Mouse (Mus musculus): ENCODE data around the gene Rabggta.
A peak's percentile ranks its signal among the peaks of the same experiment; 100 is the strongest.
"Not testable (repeated sequence)": the region's sequence is repeated elsewhere in the genome, so short reads cannot be mapped to it uniquely, and the experiment has no call there.

The Rabggta gene

DNA sequence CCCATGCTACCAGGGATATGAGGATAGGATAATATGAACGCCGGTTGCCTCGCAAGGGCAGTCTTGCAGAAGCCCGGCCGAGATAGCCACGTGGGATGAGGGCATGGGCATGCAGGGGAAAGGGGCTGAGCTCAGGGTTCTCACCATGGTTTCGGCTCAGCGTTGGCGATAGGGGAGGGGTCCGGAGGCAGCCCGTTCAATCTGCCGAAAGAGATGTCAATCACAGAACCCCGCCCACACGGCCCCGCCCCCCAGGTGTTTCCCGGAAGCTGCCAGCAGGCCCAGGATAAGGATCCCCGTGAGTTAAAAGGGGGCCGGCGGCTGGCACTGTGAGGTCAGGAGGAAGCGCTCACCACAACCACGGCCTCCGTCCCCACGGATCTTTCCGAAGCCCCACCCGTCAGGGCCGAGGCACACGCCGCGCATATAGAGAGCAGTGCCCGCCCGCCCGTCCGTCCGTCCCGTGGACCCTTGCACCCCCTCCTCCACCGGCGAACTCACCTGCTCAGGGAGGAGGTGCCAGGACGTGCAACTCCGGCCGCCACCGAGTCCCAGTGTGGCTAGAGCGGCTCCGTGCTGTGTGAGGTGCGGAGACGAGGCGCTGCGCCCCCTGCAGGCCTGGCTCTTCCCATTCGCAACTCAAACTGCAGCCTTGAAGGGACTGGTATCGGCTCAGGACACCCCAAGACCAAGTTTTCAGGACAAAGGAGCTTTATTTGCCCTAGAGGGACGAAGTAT is at the start of gene Rabggta:
Gene Rabggta (minus strand): TSS at position 564 of the 738 bp plus-strand sequence.
- DNase-seq (ENCODE audit: low read depth, low spot score), result peak; percentile 86

DNA sequence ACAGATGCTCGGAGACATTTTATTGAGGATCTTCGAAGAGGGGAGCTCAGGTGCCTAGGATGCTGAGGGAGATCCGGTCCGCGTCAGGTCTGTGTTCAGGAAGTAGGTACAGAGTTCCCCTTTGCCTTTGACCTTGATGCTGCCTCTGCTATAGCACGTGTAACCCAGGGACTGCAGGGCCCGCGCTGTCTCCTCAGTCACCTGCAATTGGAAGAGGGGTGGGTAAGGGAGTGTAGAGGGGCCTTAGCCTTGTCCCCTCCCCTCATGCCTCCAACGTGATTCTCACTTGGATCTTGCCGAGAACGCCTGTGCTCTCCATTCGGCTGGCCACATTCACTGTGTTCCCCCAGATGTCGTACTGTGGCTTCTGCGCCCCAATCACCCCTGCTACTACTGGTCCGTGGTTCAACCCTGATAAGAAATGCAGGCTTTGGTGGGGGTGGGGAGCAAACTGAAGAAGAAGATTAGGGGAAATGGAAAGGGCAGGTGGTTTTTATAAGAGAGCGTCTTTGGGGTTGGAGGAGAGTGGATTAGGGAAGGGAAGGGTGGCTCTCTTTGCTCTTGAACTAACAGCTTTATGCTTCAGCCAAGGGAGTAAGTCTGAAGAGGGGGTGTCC is 47.1 kb upstream of the Rabggta start:
- DNase-seq (ENCODE audit: low read depth, low spot score), result no peak

DNA sequence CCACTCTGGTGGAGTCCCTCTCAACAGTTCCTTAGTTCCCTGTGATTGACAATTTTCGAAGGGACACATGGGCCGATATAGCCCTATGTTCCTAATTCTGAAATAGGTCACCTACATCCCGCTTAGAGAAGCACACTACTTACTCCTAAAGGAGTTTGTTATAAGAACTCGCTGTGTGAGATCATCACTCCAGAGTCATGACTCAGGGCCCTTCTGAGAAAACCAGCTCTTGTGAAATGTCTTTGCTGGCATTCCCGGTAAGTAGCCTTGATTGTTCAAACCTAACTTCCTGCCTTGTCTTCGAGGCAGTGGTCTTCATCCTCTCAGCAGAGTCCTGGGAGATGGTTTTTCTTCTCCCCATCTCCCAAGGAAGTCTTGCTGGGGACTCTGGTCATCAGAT is 46.5 kb upstream of the Rabggta start:
- no peak for DNase-seq (ENCODE audit: low read depth, low spot score)

DNA sequence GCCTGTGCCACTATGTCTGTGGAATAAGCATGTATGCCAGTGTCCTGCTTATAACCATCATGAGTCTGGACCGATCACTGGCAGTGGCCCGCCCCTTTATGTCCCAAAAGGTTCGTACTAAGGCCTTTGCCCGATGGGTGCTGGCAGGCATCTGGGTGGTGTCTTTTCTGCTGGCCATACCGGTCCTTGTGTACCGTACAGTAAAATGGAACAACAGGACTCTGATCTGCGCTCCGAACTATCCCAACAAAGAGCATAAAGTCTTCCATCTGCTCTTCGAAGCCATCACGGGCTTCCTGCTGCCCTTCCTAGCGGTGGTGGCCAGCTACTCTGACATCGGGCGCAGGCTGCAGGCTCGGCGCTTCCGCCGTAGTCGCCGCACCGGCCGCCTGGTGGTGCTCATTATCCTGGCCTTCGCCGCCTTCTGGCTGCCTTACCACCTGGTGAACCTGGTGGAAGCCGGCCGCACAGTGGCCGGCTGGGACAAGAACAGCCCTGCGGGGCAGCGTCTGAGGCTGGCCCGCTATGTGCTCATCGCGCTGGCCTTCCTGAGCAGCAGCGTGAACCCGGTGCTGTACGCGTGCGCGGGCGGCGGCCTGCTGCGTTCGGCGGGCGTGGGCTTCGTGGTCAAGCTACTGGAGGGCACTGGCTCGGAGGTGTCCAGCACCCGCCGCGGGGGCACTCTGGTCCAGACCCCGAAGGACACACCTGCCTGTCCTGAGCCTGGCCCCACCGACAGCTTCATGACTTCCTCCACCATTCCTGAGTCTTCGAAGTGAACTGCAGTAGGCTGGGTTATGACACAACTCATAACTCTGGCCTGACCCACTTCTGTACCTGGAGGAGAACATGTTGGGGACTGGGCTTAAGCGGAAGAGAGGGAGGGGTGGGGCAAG is 45.7 kb upstream of the Rabggta start:
- DNase-seq (ENCODE audit: low read depth, low spot score), result no peak

DNA sequence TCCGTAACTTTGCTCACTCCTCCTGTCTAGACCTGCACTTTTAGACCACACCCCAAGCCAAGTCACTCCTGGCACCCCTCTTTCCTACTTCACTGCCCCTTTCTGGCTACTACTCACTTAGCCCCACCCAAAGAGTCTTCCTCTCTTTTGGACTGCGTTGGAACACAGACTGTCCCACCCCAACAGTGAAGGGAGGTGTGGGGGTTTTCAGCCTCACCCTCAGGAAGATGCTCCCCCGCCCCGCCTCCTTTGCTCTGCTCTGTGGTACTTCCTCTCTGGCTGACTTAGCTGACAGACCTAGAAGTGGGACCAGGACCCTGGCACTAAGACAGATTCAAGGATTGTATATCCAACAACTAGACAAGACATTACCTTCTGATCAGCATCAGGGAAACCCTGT is 43.6 kb upstream of the Rabggta start, which contains the start of gene Ltb4r1:
Gene Ltb4r1 (plus strand): TSS at position 267 of the 400 bp plus-strand sequence.
- no peak for DNase-seq (ENCODE audit: low read depth, low spot score)

DNA sequence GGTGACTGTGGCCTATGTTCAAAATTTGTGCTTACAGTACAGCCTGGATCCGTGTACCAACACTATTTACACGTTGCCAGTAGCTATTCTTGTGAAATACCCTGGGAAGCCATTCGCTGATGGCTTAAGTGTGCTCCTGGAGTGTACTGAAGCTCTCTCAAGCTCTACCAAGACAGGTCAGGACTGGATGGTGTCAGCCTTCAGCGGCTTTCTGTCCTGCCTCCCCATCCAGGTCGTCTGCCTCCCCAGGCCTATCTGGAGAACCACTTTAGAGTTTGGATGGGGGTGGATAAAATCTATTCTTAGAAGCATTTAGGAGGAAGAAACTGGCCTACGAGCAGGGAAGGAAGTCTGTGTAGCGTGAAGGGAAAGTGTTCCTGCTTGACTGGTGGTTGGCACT is 41.1 kb upstream of the Rabggta start:
- no peak for DNase-seq (ENCODE audit: low read depth, low spot score)

DNA sequence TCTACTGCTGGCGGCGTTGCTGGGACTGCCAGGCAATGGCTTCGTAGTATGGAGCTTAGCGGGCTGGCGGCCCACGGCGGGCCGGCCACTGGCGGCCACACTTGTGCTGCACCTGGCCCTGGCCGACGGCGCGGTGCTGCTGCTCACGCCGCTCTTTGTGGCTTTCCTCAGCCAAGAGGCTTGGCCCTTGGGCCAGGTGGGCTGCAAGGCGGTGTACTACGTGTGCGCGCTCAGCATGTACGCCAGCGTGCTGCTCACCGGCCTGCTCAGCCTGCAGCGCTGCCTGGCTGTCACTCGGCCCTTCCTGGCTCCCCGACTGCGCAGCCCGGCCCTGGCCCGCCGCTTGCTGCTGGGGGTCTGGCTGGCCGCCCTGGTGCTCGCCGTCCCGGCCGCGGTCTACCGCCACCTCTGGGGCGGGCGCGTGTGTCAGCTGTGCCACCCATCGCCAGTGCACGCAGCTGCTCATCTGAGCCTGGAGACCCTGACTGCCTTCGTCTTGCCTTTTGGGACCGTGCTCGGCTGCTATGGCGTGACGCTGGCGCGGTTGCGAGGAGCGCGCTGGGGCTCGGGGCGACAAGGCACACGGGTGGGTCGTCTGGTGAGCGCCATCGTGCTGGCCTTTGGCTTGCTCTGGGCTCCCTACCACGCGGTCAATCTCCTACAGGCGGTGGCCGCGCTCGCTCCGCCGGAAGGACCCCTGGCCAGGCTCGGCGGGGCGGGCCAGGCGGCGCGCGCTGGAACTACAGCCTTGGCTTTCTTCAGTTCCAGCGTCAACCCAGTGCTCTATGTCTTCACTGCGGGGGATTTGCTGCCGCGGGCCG is 40.1 kb upstream of the Rabggta start:
- DNase-seq (ENCODE audit: low read depth, low spot score), result no peak

DNA sequence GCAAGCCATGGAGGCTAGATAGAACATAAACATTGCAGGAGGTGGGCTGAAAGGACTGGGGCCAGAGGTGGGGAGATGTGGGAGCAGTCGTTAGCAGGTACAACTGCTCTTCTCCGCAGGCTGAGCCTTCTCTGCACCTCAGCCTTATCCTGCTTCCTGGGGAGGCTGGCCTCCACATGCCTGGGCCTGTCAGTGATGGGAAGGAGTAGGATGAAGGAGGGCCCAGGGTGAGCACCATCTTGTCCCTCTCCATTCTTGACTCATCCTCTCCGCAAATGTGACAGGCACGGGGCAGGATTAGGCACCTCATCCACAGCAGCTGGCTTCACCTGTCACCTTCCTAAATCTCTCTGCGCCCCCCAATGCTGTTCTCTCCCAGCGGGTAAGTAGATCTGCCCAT is 39.1 kb upstream of the Rabggta start, which contains the start of gene Ltb4r2:
Gene Ltb4r2 (plus strand): TSS at position 266 of the 400 bp plus-strand sequence.
- no peak for DNase-seq (ENCODE audit: low read depth, low spot score)

DNA sequence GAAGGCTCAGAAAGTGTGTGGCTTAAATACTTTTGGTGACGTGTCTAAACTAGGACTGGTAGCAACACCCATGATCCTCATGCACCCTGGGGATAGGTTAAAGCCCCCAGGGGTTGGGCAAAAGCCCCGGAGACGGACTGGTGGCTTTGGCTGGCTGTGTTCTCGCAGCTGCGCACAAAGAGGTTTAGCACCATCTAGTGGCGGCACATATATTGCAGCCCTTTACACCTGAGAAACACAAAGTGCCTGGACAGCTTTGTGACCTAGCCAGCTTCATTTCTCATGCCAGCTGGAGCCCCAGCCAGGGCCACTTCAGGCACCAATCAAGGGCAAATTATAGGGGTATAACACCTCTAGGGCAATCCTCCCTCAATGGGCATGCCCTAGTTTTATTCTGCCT is 38.1 kb upstream of the Rabggta start:
- DNase-seq (ENCODE audit: low read depth, low spot score), result not testable (repeated sequence)

DNA sequence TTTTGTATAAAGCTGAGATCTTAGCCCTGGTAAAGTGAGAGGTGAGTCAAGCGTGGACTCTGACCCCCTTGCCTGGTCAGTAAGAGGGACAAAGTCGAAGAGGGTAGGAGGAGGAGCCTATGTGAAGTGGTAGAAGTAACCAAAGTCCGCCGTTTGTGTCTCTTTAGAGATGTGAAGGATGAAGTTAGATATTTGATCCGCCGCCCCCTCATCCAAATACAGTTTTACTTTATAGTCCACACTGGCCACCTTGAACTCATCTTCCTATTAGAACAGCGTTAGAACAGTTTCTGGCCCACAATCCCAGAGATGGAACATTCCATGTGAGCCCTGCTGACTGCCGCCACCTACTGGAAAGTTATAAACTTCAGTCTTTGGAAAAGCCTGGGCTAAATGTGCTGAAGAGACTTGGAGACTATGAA is 36.3 kb upstream of the Rabggta start, which contains the start of gene Cideb:
Gene Cideb (minus strand): TSS at position 96 of the 422 bp plus-strand sequence.
- no peak for DNase-seq (ENCODE audit: low read depth, low spot score)

DNA sequence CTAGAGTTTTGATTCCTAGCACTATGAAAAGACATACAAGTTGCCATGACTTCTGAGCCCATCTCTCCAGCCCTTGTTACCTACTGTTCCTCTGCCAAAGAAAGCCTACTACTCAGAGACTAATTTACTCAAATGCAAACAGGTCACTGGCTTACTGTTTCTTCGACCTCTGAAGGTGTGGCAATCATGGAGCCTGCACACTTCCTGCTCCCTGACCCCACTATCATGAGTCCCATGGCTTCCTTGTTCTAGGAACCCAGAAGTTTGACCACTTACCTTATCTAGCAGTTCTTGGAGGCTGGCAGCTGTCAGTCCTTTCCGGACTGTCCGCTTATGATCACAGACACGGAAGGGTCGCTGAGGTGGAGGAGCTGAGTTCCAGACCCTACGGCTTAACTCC is 35.5 kb upstream of the Rabggta start:
- DNase-seq (ENCODE audit: low read depth, low spot score), result no peak

DNA sequence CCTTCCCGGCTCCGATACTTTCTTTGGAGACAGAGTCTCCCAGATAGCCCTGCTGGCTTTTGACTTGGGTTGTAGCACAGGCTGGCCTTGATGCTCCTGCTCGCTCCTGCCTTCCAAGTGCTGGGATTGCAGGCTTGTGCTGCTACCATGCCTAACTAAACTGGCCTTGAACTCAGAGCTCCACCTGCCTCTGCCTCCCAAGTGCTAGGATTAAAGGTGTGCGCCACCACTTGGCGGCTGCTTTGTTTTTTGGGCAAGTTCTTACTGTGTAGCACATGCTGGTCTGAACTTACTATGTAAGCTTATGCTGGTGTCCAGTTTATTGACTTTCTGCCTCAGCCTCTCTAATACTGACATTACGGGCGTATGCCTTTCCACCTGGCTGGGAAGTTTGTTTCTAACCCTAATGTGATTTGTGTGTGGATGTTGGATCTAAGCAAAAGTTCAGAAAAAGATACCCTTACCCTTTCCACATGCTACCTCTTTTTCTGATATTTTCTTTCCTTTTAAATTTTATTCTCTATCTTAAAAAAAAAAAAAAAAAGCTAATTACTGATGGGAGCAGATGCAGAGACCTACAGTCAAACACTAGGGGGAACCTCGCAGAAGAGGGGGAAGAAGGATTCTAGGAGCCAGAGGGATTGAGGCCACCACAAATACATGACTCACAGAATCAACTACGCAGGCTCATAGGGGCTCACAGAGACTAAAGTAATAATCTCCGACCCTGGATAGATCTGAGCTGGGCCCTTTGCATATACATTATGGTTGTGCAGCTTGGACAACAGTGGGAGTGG is 25.2 kb upstream of the Rabggta start:
- no peak for DNase-seq (ENCODE audit: low read depth, low spot score)

DNA sequence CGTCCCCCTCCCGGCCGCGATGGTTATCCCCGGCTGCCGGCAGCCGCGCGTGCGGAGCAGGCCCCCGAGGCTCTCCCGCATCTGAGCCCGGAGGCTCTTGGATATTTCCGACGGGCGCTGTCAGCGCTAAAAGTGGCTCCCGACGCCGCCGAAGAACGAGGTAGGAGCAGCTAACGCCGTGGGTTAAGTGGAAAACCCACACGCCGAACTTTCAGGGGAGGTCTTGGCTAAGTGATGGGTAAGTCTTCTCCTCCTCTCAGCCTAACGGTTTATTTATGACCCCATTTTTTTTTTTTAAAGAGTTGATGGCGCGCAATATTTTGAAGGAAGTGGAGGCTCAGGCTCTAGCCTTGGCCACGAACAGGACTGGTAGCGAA is 23.8 kb upstream of the Rabggta start:
- no peak for DNase-seq (ENCODE audit: low read depth, low spot score)

DNA sequence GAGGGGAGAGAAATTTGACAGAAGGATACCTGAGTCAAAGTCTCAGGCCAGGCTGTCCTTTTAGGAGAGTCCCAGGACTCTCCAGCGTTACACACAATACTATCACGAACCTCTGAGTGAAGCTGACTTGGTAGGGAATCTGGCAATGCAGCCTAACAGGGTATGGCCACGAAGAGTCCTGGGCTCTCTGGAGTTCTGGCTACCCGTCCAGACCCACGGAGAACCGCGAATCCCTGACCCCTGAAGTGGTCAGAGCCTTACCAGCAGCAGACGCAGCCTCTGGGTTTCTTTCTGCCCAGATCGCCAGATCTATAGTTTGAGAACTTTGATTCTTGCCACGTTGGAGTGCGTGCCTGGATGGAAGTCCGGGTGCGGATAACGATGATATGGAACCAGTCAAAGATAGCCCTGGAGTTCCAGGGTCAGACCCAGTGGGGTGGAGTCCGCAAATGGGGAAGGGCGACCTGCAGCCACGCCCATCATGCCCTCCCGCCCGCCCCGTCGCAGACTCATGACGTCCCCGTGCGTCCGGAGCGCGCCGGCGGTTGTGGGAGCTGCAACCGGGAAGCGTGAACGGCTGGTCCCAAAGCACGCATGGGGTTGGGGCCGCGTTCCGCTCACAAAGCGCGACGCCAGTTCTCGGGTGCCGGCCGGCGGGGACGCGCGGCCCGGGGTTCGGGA is 23.3 kb upstream of the Rabggta start, which contains the start of the genes Dhrs1 and Nop9:
Gene Dhrs1 (minus strand): TSS at position 511 of the 681 bp plus-strand sequence.
Gene Nop9 (plus strand): TSS at position 514 of the 681 bp plus-strand sequence.
- no peak for DNase-seq (ENCODE audit: low read depth, low spot score)

DNA sequence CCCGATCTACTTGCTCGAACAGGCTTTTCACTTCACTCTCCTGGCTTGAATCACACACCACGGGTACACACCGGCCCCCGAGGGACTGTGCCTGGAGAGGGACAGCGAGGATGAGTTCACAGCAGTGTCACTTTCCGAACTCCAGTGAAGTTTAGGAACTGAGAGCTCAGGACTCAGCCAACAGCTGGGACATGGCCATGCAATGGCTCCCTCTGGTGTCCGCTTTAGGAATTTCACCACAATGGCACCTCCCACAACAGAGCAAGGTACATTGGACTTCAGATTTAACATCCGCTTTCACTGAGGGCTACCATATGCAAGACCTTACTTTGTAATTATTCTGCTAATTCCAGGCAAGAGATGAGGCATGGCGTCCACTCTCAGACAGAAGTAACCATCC is 21.6 kb upstream of the Rabggta start:
- DNase-seq (ENCODE audit: low read depth, low spot score), result no peak

DNA sequence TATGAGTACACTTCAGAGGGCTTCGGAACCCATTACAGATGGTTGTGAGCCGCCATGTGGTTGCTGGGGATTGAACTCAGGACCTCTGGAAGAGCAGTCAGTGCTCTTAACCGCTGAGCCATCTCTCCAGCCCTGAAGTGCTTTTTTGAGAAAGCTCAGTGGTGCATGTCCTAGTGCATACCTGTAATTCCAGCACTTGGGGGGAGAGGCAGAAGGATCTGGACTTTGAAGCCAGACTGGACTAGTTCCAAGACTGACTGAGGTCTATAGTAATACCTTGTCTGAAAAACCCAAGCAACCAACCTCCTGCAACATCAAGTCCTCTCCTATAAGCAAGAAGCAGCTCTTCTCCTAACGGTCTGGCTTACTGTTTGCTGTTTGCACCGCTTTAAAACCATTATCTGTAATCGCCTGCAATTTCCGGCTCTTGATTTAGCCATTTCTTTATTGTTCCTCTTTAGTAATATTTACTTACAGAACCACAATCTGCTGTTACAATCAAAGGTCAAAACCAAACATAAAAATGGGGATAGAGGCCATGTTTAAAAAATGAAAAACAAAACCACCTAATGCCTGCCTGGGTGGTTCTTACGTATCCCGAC is 15.1 kb upstream of the Rabggta start:
- no peak for DNase-seq (ENCODE audit: low read depth, low spot score)

DNA sequence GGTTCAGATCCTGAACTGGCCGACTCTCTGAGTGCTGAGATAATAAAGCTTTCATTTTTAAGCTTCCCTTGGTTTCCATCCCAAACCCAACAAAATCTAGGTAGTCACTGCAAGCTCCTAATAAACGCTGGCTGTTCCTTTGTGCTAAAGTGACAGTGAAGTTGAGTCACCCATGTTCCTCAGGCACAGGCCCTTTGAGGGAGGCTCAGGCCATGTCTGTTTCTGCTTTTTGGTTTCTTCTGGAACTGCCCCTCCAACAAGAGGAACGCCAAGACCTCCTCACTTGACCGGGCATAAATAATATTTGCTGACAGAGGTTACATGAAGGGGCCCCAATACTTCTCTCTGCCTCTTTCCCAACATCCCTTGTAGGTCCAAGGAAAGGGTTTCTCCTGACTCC is 13.7 kb upstream of the Rabggta start:
- DNase-seq (ENCODE audit: low read depth, low spot score), result no peak

DNA sequence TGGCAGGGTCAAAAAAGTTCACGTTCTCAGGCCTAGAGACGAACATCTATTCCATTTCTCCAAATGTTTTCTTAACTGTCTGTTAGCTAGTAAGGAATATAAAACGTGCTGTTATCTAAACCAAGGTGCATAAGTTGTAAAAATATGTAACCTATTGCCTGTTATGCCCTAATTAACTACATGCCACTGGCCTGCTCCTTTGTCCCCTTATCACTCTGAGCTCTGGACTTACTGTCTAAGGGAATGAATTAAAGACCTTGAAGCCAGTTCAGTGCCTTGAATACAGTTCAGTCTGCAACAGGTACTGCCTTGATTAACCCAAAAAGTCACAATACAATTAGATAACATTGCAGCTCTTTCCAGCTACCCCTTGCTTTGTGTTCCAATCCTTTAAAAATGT is 13.3 kb upstream of the Rabggta start:
- DNase-seq (ENCODE audit: low read depth, low spot score), result no peak

DNA sequence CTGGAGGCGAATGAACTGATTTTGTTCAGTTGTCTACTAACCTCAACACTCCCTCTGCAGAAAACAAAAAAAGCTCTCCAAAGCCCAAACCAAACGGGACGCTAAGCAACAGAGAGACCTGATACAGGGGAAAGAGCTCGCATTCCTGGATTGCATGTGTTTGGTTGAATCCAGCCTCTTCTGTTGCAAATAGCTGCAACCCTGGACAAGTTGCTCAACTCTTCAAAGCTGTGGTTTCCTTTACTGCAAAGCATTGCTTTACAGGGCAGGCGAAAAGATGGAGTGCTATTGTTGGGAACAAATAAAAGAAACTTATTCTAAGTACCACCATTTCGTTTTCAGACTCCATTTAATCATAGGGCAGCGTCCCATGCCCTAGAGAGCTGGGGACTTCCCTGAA is 12.8 kb upstream of the Rabggta start:
- DNase-seq (ENCODE audit: low read depth, low spot score), result no peak
